Mouse (Mus musculus) small intestine, adult 2 months (tissue): ENCODE measurements around the gene Pitx1. TPM values are rescaled to one million over a fixed set of nuclear protein-coding genes. Genes with fewer than 3 reads are reported as not detected.

ENCODE experiments used
- H3K27ac ChIP-seq: fragments of 200-500 bp; 2 replicates; pipeline ENCODE4 v1.5.1; 2012; ENCODE audit warnings: low read depth, low read length, control low read depth, inconsistent platforms; ENCODE audit not compliant: insufficient read depth
- H3K27me3 ChIP-seq: fragments of 200-500 bp; 2 replicates; pipeline ENCODE4 v1.6.1; 2012; ENCODE audit warnings: mild to moderate bottlenecking, moderate library complexity, low read length, inconsistent platforms; ENCODE audit not compliant: control insufficient read depth, insufficient read depth
- H3K36me3 ChIP-seq: fragments of 200-500 bp; 2 replicates; pipeline ENCODE4 v1.6.1; 2012; ENCODE audit warnings: mild to moderate bottlenecking, low read length, control low read depth, inconsistent platforms; ENCODE audit not compliant: control insufficient read depth, insufficient read depth
- H3K4me1 ChIP-seq: fragments of 200-500 bp; 2 replicates; pipeline ENCODE4 v1.6.1; 2012; ENCODE audit warnings: low read length, inconsistent platforms, mixed read lengths; ENCODE audit not compliant: control insufficient read depth, insufficient read depth, insufficient read length
- H3K4me3 ChIP-seq: fragments of 200-500 bp; 2 replicates; pipeline ENCODE4 v1.5.1; 2012; ENCODE audit warnings: low read depth, mild to moderate bottlenecking, control low read depth, inconsistent platforms, low read length, moderate library complexity
- CTCF ChIP-seq: fragments of 200-500 bp; IDR thresholded peaks from 2 replicates; pipeline ENCODE4 v1.5.1; 2012; ENCODE audit warnings: low read depth, mild to moderate bottlenecking, control low read depth, inconsistent platforms, low read length, moderate library complexity, mixed read lengths; ENCODE audit not compliant: insufficient replicate concordance, insufficient read length; ENCODE audit errors: extremely low read depth
- POLR2A ChIP-seq: fragments of 200-500 bp; IDR thresholded peaks from 2 replicates; pipeline ENCODE4 v1.6.1; 2012; ENCODE audit warnings: low read depth, mild to moderate bottlenecking, control low read depth, inconsistent platforms, low read length, moderate library complexity
- WGBS: fragments of 180-500 bp; shearing (Covaris S2); methylation state at CpG from one replicate; pipeline ENCODE4 v1.1.7; 2018; 5-methylcytosine and 5-hydroxymethylcytosine counted together
- polyA plus RNA-seq: library from polyadenylated mRNA; depleted of rRNA; stranded (reverse); fragments of >200 nt; gene quantifications from 2 replicates; pipeline ENCODE4 v1.2.3, GENCODE M21; 2012; rRNA removed

The Pitx1 gene
- 14.6 and 20.3 TPM in 2 replicates for polyA plus RNA-seq

- no peaks in the 10 kb centered on the region for H3K36me3 ChIP-seq
- peak within 1 kb of the TSS; percentile 39 for H3K4me3 ChIP-seq
- peaks cover 7% of the 10 kb centered on the region for H3K4me1 ChIP-seq
- H3K27ac ChIP-seq = no peak within 1 kb of the TSS
- H3K27me3 ChIP-seq = peaks cover 44% of the 10 kb centered on the region
- TF ChIP-seq CTCF (no peak), POLR2A (no peak)
- 8% methylated on average over 36 of the region's 36 CpGs for WGBS
Measured at GRCm38 (mm10) chr13:55836142-55836625, at the start of gene Pitx1. Gene Pitx1, minus strand, starts transcription at chr13:55836192.

GRCm38 (mm10) chr13:55881431-55882202 is 45.6 kb upstream of the Pitx1 start:
- TF ChIP-seq POLR2A (no peak), CTCF (no peak)
- 71% methylated on average over 16 of the region's 16 CpGs for WGBS
- Histone ChIP-seq H3K4me1 (no peaks in the 10 kb centered on the region; the same call in 1 of the 2 replicates), H3K27ac (0 out of 2 replicates have a peak overlapping the region, but pooled peaks have one; percentile 21), H3K4me3 (no peak overlapping the region), H3K36me3 (no peaks in the 10 kb centered on the region), H3K27me3 (no peaks in the 10 kb centered on the region)

GRCm38 (mm10) chr13:55878353-55878752 is 42.4 kb upstream of the Pitx1 start:
- Histone ChIP-seq H3K4me1 (no peaks in the 10 kb centered on the region; the same call in 1 of the 2 replicates), H3K27me3 (no peaks in the 10 kb centered on the region), H3K36me3 (no peaks in the 10 kb centered on the region), H3K4me3 (no peak overlapping the region), H3K27ac (no peak overlapping the region)
- TF ChIP-seq POLR2A (no peak), CTCF (no peak)
- 48% methylated on average over 4 of the region's 4 CpGs for WGBS

GRCm38 (mm10) chr13:55871410-55871809 is 35.4 kb upstream of the Pitx1 start:
- 85% methylated on average over 7 of the region's 7 CpGs for whole genome bisulfite sequencing
- no peak overlapping the region for H3K27ac ChIP-seq
- no peak overlapping the region for H3K4me3 ChIP-seq
- no peak for TF ChIP-seq CTCF
- no peak for TF ChIP-seq POLR2A
- H3K36me3 ChIP-seq = no peaks in the 10 kb centered on the region
- no peaks in the 10 kb centered on the region; the same call in 1 of the 2 replicates for H3K4me1 ChIP-seq
- H3K27me3 ChIP-seq = no peaks in the 10 kb centered on the region

GRCm38 (mm10) chr13:55870001-55870400 is 34.0 kb upstream of the Pitx1 start:
- Histone ChIP-seq H3K4me1 (no peaks in the 10 kb centered on the region; the same call in 1 of the 2 replicates), H3K27me3 (no peaks in the 10 kb centered on the region), H3K36me3 (no peaks in the 10 kb centered on the region), H3K27ac (no peak overlapping the region), H3K4me3 (no peak overlapping the region)
- TF ChIP-seq POLR2A (no peak), CTCF (peak; percentile 44; the same call in 1 of the 2 replicates)
- 87% methylated on average over 1 of the region's 1 CpGs for WGBS

- 31% methylated on average over 13 of the region's 13 CpGs for WGBS
- H3K27ac ChIP-seq = no peak overlapping the region
Measured at GRCm38 (mm10) chr13:55867540-55868103, 31.6 kb upstream of the Pitx1 start.

GRCm38 (mm10) chr13:55860483-55860882 is 24.5 kb upstream of the Pitx1 start:
- Histone ChIP-seq H3K27ac (no peak overlapping the region), H3K4me1 (peaks cover 4% of the 10 kb centered on the region; the same call in 1 of the 2 replicates), H3K27me3 (no peaks in the 10 kb centered on the region), H3K36me3 (no peaks in the 10 kb centered on the region), H3K4me3 (no peak overlapping the region)
- WGBS = 52% methylated on average over 10 of the region's 10 CpGs
- TF ChIP-seq CTCF = no peak
- TF ChIP-seq POLR2A = no peak

More at GRCm38 (mm10) chr13:55867540-55868103, 31.6 kb upstream of the Pitx1 start:
- Histone ChIP-seq H3K36me3 (no peaks in the 10 kb centered on the region), H3K27me3 (no peaks in the 10 kb centered on the region), H3K4me3 (no peak overlapping the region), H3K4me1 (no peaks in the 10 kb centered on the region; the same call in 1 of the 2 replicates)
- TF ChIP-seq POLR2A = no peak
- TF ChIP-seq CTCF = no peak
